Mouse (Mus musculus) embryonic facial prominence, embryonic 13.5 days (tissue): ENCODE data around the gene Nomo1. TPM values are rescaled to one million over a fixed set of nuclear protein-coding genes. Genes with fewer than 3 reads are reported as not detected.

Experiments used
- ATAC-seq: fragments of 200-750 bp; cut with Nextera tagmentation; 2 replicates; pipeline ENCODE4 v1.8.0; 2017; ENCODE audit warnings: low read depth; ENCODE audit not compliant: insufficient number of reproducible peaks, insufficient read depth, low FRiP score, low TSS enrichment
- H3K27ac ChIP-seq: fragments of 300-500 bp; sonication (generic); 2 replicates; pipeline ENCODE4 v1.5.1; 2015; ENCODE audit warnings: moderate library complexity, mild to moderate bottlenecking, inconsistent platforms
- H3K27me3 ChIP-seq: fragments of 300-500 bp; sonication (generic); 2 replicates; pipeline ENCODE4 v1.6.1; 2015; ENCODE audit warnings: mild to moderate bottlenecking, inconsistent platforms
- H3K36me3 ChIP-seq: fragments of 300-500 bp; sonication (generic); 2 replicates; pipeline ENCODE4 v1.6.1; 2015; ENCODE audit warnings: mild to moderate bottlenecking, inconsistent platforms
- H3K4me1 ChIP-seq: fragments of 300-500 bp; sonication (generic); 2 replicates; pipeline ENCODE4 v1.6.1; 2015; ENCODE audit warnings: inconsistent platforms
- H3K4me2 ChIP-seq: fragments of 300-500 bp; sonication (generic); 2 replicates; pipeline ENCODE4 v1.6.1; 2015; ENCODE audit warnings: moderate library complexity, mild to moderate bottlenecking, inconsistent platforms
- H3K4me3 ChIP-seq: fragments of 300-500 bp; sonication (generic); 2 replicates; pipeline ENCODE4 v1.5.1; 2015; ENCODE audit warnings: mild to moderate bottlenecking, inconsistent platforms
- H3K9ac ChIP-seq: fragments of 300-500 bp; sonication (generic); 2 replicates; pipeline ENCODE4 v1.6.1; 2015; ENCODE audit warnings: mild to moderate bottlenecking, inconsistent platforms
- H3K9me3 ChIP-seq: fragments of 300-500 bp; sonication (generic); 2 replicates; pipeline ENCODE4 v1.6.1; 2016; ENCODE audit warnings: inconsistent platforms
- WGBS: fragments of 180-500 bp; shearing (Covaris S2); methylation state at CpG from one replicate; pipeline ENCODE4 v1.1.7; 2015; ENCODE audit warnings: mixed read lengths; 5-methylcytosine and 5-hydroxymethylcytosine counted together
- polyA plus RNA-seq: library from polyadenylated mRNA; unstranded; fragments of >200 nt; fragmentation: Nextera tagmentation; extraction: Ambion mirVana; gene quantifications from 2 replicates; pipeline ENCODE4 v1.2.1, GENCODE M21; 2015

Nomo1 gene
- polyA plus RNA-seq, 1 experiment from 2014 or later = 28.4 TPM

- no peak for ATAC-seq
- H3K9ac ChIP-seq = no peak overlapping the region
- H3K4me2 ChIP-seq = no peak overlapping the region
- no peaks in the 10 kb centered on the region for H3K27me3 ChIP-seq
- peaks cover 85% of the 10 kb centered on the region for H3K36me3 ChIP-seq
- H3K27ac ChIP-seq = no peak overlapping the region
- no peak overlapping the region for H3K4me3 ChIP-seq
- no peaks in the 10 kb centered on the region for H3K4me1 ChIP-seq
- 92% methylated on average over 11 of the region's 11 CpGs for WGBS
- H3K9me3 ChIP-seq = no peaks in the 10 kb centered on the region
Observed at GRCm38 (mm10) chr7:46045882-46046281, 12.4 kb downstream of the Nomo1 start.

GRCm38 (mm10) chr7:46047873-46048562 lies 14.5 kb downstream of the Nomo1 start:
- H3K27ac ChIP-seq = no peak overlapping the region
- no peak for ATAC-seq
- no peak overlapping the region for H3K4me2 ChIP-seq
- H3K27me3 ChIP-seq = no peaks in the 10 kb centered on the region
- H3K9ac ChIP-seq = no peak overlapping the region
- H3K4me3 ChIP-seq = no peak overlapping the region
- H3K36me3 ChIP-seq = peaks cover 81% of the 10 kb centered on the region
- H3K9me3 ChIP-seq = no peaks in the 10 kb centered on the region
- 91% methylated on average over 13 of the region's 13 CpGs for WGBS
- no peaks in the 10 kb centered on the region for H3K4me1 ChIP-seq

- WGBS = 85% methylated on average over 7 of the region's 7 CpGs
- Histone ChIP-seq H3K9me3 (no peaks in the 10 kb centered on the region), H3K9ac (no peak overlapping the region), H3K27me3 (no peaks in the 10 kb centered on the region), H3K36me3 (peaks cover 81% of the 10 kb centered on the region), H3K4me2 (no peak overlapping the region), H3K4me3 (no peak overlapping the region), H3K4me1 (no peaks in the 10 kb centered on the region), H3K27ac (no peak overlapping the region)
- no peak for ATAC-seq
Observed at GRCm38 (mm10) chr7:46049981-46050380, 16.5 kb downstream of the Nomo1 start.

GRCm38 (mm10) chr7:46052161-46052821 lies 18.8 kb downstream of the Nomo1 start:
- Histone ChIP-seq H3K27ac (no peak overlapping the region), H3K4me3 (no peak overlapping the region), H3K4me1 (no peaks in the 10 kb centered on the region), H3K4me2 (no peak overlapping the region), H3K9me3 (no peaks in the 10 kb centered on the region), H3K27me3 (no peaks in the 10 kb centered on the region), H3K9ac (no peak overlapping the region), H3K36me3 (peaks cover 83% of the 10 kb centered on the region)
- no peak for ATAC-seq
- 87% methylated on average over 4 of the region's 4 CpGs for WGBS

GRCm38 (mm10) chr7:46053566-46053965 lies 20.1 kb downstream of the Nomo1 start:
- H3K27me3 ChIP-seq = no peaks in the 10 kb centered on the region
- no peaks in the 10 kb centered on the region for H3K4me1 ChIP-seq
- H3K9me3 ChIP-seq = no peaks in the 10 kb centered on the region
- 94% methylated on average over 3 of the region's 3 CpGs for WGBS
- no peak for ATAC-seq
- no peak overlapping the region for H3K4me3 ChIP-seq
- no peak overlapping the region for H3K9ac ChIP-seq
- H3K36me3 ChIP-seq = peaks cover 83% of the 10 kb centered on the region
- no peak overlapping the region for H3K27ac ChIP-seq
- no peak overlapping the region for H3K4me2 ChIP-seq

GRCm38 (mm10) chr7:46058882-46059281 lies 25.4 kb downstream of the Nomo1 start:
- Histone ChIP-seq H3K4me3 (no peak overlapping the region), H3K27ac (no peak overlapping the region), H3K9me3 (no peaks in the 10 kb centered on the region), H3K9ac (no peak overlapping the region), H3K27me3 (no peaks in the 10 kb centered on the region), H3K4me2 (no peak overlapping the region), H3K36me3 (peaks cover 95% of the 10 kb centered on the region), H3K4me1 (no peaks in the 10 kb centered on the region)
- no peak for ATAC-seq
- WGBS = 92% methylated on average over 11 of the region's 11 CpGs

GRCm38 (mm10) chr7:46060688-46061087 lies 27.2 kb downstream of the Nomo1 start:
- ATAC-seq = no peak
- 92% methylated on average over 8 of the region's 8 CpGs for WGBS

GRCm38 (mm10) chr7:46061614-46062013 lies 28.1 kb downstream of the Nomo1 start:
- H3K9ac ChIP-seq = no peak overlapping the region
- H3K4me3 ChIP-seq = no peak overlapping the region
- peaks cover 93% of the 10 kb centered on the region for H3K36me3 ChIP-seq
- ATAC-seq = no peak
- no peaks in the 10 kb centered on the region for H3K27me3 ChIP-seq
- H3K4me1 ChIP-seq = no peaks in the 10 kb centered on the region
- no peaks in the 10 kb centered on the region for H3K9me3 ChIP-seq
- no peak overlapping the region for H3K27ac ChIP-seq
- no peak overlapping the region for H3K4me2 ChIP-seq
- WGBS = 93% methylated on average over 16 of the region's 16 CpGs

More at GRCm38 (mm10) chr7:46060688-46061087, 27.2 kb downstream of the Nomo1 start:
- Histone ChIP-seq H3K9me3 (no peaks in the 10 kb centered on the region), H3K27me3 (no peaks in the 10 kb centered on the region), H3K9ac (no peak overlapping the region), H3K4me1 (no peaks in the 10 kb centered on the region), H3K4me3 (no peak overlapping the region), H3K4me2 (no peak overlapping the region), H3K27ac (no peak overlapping the region), H3K36me3 (peaks cover 92% of the 10 kb centered on the region)

GRCm38 (mm10) chr7:46063296-46063695 lies 29.8 kb downstream of the Nomo1 start:
- H3K27me3 ChIP-seq = no peaks in the 10 kb centered on the region

GRCm38 (mm10) chr7:46068831-46069230 lies 35.3 kb downstream of the Nomo1 start:
- Histone ChIP-seq H3K36me3 (peaks cover 93% of the 10 kb centered on the region), H3K4me3 (no peak overlapping the region), H3K9ac (no peak overlapping the region), H3K9me3 (no peaks in the 10 kb centered on the region), H3K4me2 (no peak overlapping the region), H3K27ac (no peak overlapping the region), H3K27me3 (no peaks in the 10 kb centered on the region), H3K4me1 (no peaks in the 10 kb centered on the region)
- no peak for ATAC-seq
- 92% methylated on average over 8 of the region's 8 CpGs for WGBS

More at GRCm38 (mm10) chr7:46063296-46063695, 29.8 kb downstream of the Nomo1 start:
- Histone ChIP-seq H3K4me1 (no peaks in the 10 kb centered on the region), H3K9me3 (no peaks in the 10 kb centered on the region), H3K36me3 (peaks cover 93% of the 10 kb centered on the region), H3K4me2 (no peak overlapping the region), H3K9ac (no peak overlapping the region), H3K4me3 (no peak overlapping the region), H3K27ac (no peak overlapping the region)
- 93% methylated on average over 6 of the region's 6 CpGs for WGBS
- no peak for ATAC-seq

GRCm38 (mm10) chr7:46076844-46077243 lies 43.3 kb downstream of the Nomo1 start:
- no peak for ATAC-seq
- no peaks in the 10 kb centered on the region for H3K27me3 ChIP-seq
- no peak overlapping the region for H3K4me2 ChIP-seq
- no peak overlapping the region for H3K27ac ChIP-seq
- 83% methylated on average over 7 of the region's 7 CpGs for WGBS
- H3K4me1 ChIP-seq = no peaks in the 10 kb centered on the region
- no peak overlapping the region for H3K4me3 ChIP-seq
- H3K9me3 ChIP-seq = no peaks in the 10 kb centered on the region
- H3K36me3 ChIP-seq = peaks cover 96% of the 10 kb centered on the region
- no peak overlapping the region for H3K9ac ChIP-seq

- 91% methylated on average over 12 of the region's 12 CpGs for WGBS
- ATAC-seq = no peak
- no peak overlapping the region for H3K4me2 ChIP-seq
- no peaks in the 10 kb centered on the region for H3K9me3 ChIP-seq
- peaks cover 96% of the 10 kb centered on the region for H3K36me3 ChIP-seq
- H3K9ac ChIP-seq = 0 out of 2 replicates have a peak overlapping the region, but pooled peaks have one; percentile 21
- H3K27ac ChIP-seq = no peak overlapping the region
- no peaks in the 10 kb centered on the region for H3K4me1 ChIP-seq
- no peaks in the 10 kb centered on the region for H3K27me3 ChIP-seq
- H3K4me3 ChIP-seq = no peak overlapping the region
Observed at GRCm38 (mm10) chr7:46077675-46078074, 44.2 kb downstream of the Nomo1 start.
